Mouse (Mus musculus) heart, embryonic 11.5 days (tissue): ENCODE results near the gene Tmem270. TPM values are rescaled to one million over a fixed set of nuclear protein-coding genes. Genes with fewer than 3 reads are reported as not detected.

Experiments used
- ATAC-seq: fragments of 200-750 bp; cut with Nextera tagmentation; replicated peaks from 2 replicates; pipeline ENCODE4 v1.8.0; 2017; ENCODE audit warnings: moderate library complexity; ENCODE audit not compliant: insufficient number of reproducible peaks, low FRiP score, low TSS enrichment
- H3K27ac ChIP-seq: fragments of 300-500 bp; sonication (generic); 2 replicates; pipeline ENCODE4 v1.5.1; 2014; ENCODE audit warnings: mild to moderate bottlenecking, low read depth, low read length
- H3K27me3 ChIP-seq: fragments of 300-500 bp; sonication (generic); 2 replicates; pipeline ENCODE4 v1.6.1; 2014; ENCODE audit warnings: mild to moderate bottlenecking, low read length, mixed read lengths; ENCODE audit not compliant: control insufficient read depth, insufficient read depth
- H3K36me3 ChIP-seq: fragments of 300-500 bp; sonication (generic); 2 replicates; pipeline ENCODE4 v1.6.1; 2014; ENCODE audit warnings: mild to moderate bottlenecking, low read length, moderate library complexity, mixed read lengths; ENCODE audit not compliant: control insufficient read depth, insufficient read depth
- H3K4me1 ChIP-seq: fragments of 300-500 bp; sonication (generic); 2 replicates; pipeline ENCODE4 v1.6.1; 2014; ENCODE audit warnings: low read length; ENCODE audit not compliant: control insufficient read depth, insufficient read depth
- H3K4me2 ChIP-seq: fragments of 300-500 bp; sonication (generic); 2 replicates; pipeline ENCODE4 v1.6.1; 2014; ENCODE audit warnings: mild to moderate bottlenecking, moderate library complexity
- H3K4me3 ChIP-seq: fragments of 300-500 bp; sonication (generic); 2 replicates; pipeline ENCODE4 v1.5.1; 2014; ENCODE audit warnings: low read depth, low read length
- H3K9ac ChIP-seq: fragments of 300-500 bp; sonication (generic); 2 replicates; pipeline ENCODE4 v1.6.1; 2014; ENCODE audit warnings: mild to moderate bottlenecking, low read depth, low read length, moderate library complexity
- H3K9me3 ChIP-seq: fragments of 300-500 bp; sonication (generic); replicated peaks from 2 replicates; pipeline ENCODE4 v1.6.1; 2016; ENCODE audit warnings: low read length; ENCODE audit not compliant: control insufficient read depth
- WGBS: fragments of 180-500 bp; shearing (Covaris S2); extraction: QIAGEN DNeasy Blood & Tissue Kit; methylation state at CpG from one replicate; pipeline ENCODE4 v1.1.7; 2014; ENCODE audit not compliant: insufficient replicate concordance; 5-methylcytosine and 5-hydroxymethylcytosine counted together
- polyA plus RNA-seq: library from polyadenylated mRNA; unstranded; fragments of >200 nt; fragmentation: Nextera tagmentation; extraction: Ambion mirVana; gene quantifications from 2 replicates; pipeline ENCODE4 v1.2.1, GENCODE M21; 2014

Tmem270 gene
- polyA plus RNA-seq, 1 experiment from 2014 or later = not detected

- H3K4me2 ChIP-seq = peak overlapping the region; percentile 93; the same call in 1 of the 2 replicates
Measured at GRCm38 (mm10) chr5:134933281-134933680, 26.7 kb upstream of the Tmem270 start.

GRCm38 (mm10) chr5:134932903-134933276, 26.4 kb upstream of the Tmem270 start:
- H3K27ac ChIP-seq = no peak overlapping the region
- no peaks in the 10 kb centered on the region for H3K27me3 ChIP-seq
- H3K4me2 ChIP-seq = peak overlapping the region; percentile 93
- peak overlapping the region; percentile 64 for H3K4me3 ChIP-seq
- H3K4me1 ChIP-seq = no peaks in the 10 kb centered on the region; the same call in 1 of the 2 replicates
- H3K9ac ChIP-seq = peak overlapping the region; percentile 74
- H3K36me3 ChIP-seq = no peaks in the 10 kb centered on the region; the same call in 1 of the 2 replicates
- ATAC-seq = peak; percentile 29; the same call in 1 of the 2 replicates
- WGBS = 40% methylated on average over 9 of the region's 9 CpGs
- H3K9me3 ChIP-seq = no peaks in the 10 kb centered on the region

More at GRCm38 (mm10) chr5:134933281-134933680, 26.7 kb upstream of the Tmem270 start:
- 85% methylated on average over 8 of the region's 8 CpGs for WGBS
- 0 out of 2 replicates have a peak overlapping the region, but pooled peaks have one; percentile 16 for H3K9ac ChIP-seq
- no peaks in the 10 kb centered on the region for H3K27me3 ChIP-seq
- H3K9me3 ChIP-seq = no peaks in the 10 kb centered on the region
- no peak overlapping the region for H3K27ac ChIP-seq
- H3K36me3 ChIP-seq = no peaks in the 10 kb centered on the region; the same call in 1 of the 2 replicates
- H3K4me3 ChIP-seq = peak overlapping the region; percentile 64; the same call in 1 of the 2 replicates
- ATAC-seq = no peak
- no peaks in the 10 kb centered on the region; the same call in 1 of the 2 replicates for H3K4me1 ChIP-seq

GRCm38 (mm10) chr5:134932179-134932902, 25.8 kb upstream of the Tmem270 start, which contains the start of gene Mettl27:
Gene Mettl27, plus strand, starts transcription at chr5:134932368.
- Histone ChIP-seq H3K4me2 (peak within 1 kb of the TSS; percentile 93), H3K4me3 (peak within 1 kb of the TSS; percentile 64), H3K4me1 (no peaks in the 10 kb centered on the region; the same call in 1 of the 2 replicates), H3K9ac (peak within 1 kb of the TSS; percentile 74), H3K9me3 (no peaks in the 10 kb centered on the region), H3K27ac (peak within 1 kb of the TSS; percentile 65), H3K27me3 (no peaks in the 10 kb centered on the region), H3K36me3 (no peaks in the 10 kb centered on the region; the same call in 1 of the 2 replicates)
- peak; percentile 92 for ATAC-seq
- WGBS = under 1% methylated on average over 41 of the region's 41 CpGs

DNA sequence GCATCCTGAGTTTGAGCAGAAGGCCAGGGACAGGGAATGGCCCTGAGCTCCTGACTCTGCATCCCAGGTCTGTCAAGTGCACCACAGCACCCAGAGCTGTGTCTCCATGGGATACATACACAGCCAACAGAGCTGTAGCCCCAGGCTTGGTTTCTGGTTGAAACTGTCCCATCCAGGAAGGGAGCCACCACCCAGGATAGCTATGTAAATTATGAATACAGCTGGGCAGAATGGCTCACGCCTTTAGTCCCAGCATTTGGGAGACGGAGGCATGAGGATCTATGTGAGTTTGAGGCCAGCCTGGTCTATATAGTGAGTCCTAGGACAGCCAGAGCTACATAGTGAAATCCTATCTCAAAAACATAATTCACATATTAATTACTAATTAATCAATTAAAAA, 23.5 kb upstream of the Tmem270 start:
- no peaks in the 10 kb centered on the region; the same call in 1 of the 2 replicates for H3K4me1 ChIP-seq
- 85% methylated on average over 2 of the region's 2 CpGs for WGBS
- H3K36me3 ChIP-seq = no peaks in the 10 kb centered on the region; the same call in 1 of the 2 replicates
- no peaks in the 10 kb centered on the region for H3K9me3 ChIP-seq
- no peak overlapping the region for H3K4me2 ChIP-seq
- ATAC-seq = no peak
- H3K27ac ChIP-seq = no peak overlapping the region
- H3K9ac ChIP-seq = no peak overlapping the region
- no peak overlapping the region for H3K4me3 ChIP-seq
- H3K27me3 ChIP-seq = no peaks in the 10 kb centered on the region

DNA sequence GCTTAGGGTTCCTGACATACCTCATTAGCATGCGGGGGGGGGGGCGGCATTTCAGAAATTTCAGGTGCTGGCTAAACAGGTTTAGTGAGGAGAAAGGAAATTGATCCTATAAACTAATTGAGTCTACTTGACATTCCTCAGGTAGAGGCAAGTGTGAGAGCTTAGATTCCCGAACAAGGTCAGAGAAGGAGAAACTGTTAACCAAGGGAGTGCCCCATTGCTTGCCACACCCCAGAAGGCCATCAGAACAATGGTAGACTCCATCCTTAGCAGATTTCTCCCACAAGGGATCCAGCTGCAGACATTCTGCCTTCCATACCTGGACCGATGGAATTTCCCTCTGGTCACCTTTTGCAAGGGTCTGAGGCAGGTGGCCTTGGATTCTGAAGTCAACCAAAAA, 20.2 kb upstream of the Tmem270 start:
- WGBS = 60% methylated on average over 4 of the region's 4 CpGs
- no peak overlapping the region for H3K4me3 ChIP-seq
- H3K9ac ChIP-seq = no peak overlapping the region

GRCm38 (mm10) chr5:134923141-134923540, 16.6 kb upstream of the Tmem270 start:
- no peaks in the 10 kb centered on the region for H3K9me3 ChIP-seq
- no peak overlapping the region for H3K4me3 ChIP-seq
- H3K9ac ChIP-seq = no peak overlapping the region
- no peaks in the 10 kb centered on the region for H3K4me1 ChIP-seq
- no peaks in the 10 kb centered on the region for H3K27me3 ChIP-seq
- no peak for ATAC-seq
- no peak overlapping the region for H3K4me2 ChIP-seq
- no peak overlapping the region for H3K27ac ChIP-seq
- WGBS = 60% methylated on average over 6 of the region's 6 CpGs
- H3K36me3 ChIP-seq = no peaks in the 10 kb centered on the region

More for the DNA sequence above, 20.2 kb upstream of the Tmem270 start:
- Histone ChIP-seq H3K4me1 (no peaks in the 10 kb centered on the region), H3K4me2 (no peak overlapping the region), H3K27me3 (no peaks in the 10 kb centered on the region), H3K27ac (no peak overlapping the region), H3K36me3 (no peaks in the 10 kb centered on the region), H3K9me3 (no peaks in the 10 kb centered on the region)
- ATAC-seq = no peak

DNA sequence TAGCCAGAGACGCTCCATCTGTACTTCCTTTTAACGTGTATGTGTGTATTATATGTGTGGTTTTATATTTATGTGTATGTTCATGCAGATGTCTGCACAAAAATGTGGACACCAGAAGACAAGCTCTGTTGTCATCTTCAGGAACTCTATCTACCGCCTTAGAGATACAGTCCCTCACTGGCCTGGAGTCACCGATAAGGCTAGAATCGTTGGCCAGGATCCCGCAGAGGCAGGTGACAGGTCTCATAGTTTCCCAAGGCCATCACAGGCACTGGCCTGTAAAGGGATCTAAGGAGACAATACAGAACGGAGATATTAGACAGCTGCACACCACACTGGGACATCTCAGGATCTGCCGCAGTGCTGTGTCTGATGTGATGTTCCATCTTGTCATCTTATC, 14.6 kb upstream of the Tmem270 start:
- no peak overlapping the region for H3K4me3 ChIP-seq
- no peak overlapping the region for H3K27ac ChIP-seq
- no peak overlapping the region for H3K9ac ChIP-seq
- no peaks in the 10 kb centered on the region for H3K36me3 ChIP-seq
- no peaks in the 10 kb centered on the region for H3K27me3 ChIP-seq
- no peaks in the 10 kb centered on the region for H3K4me1 ChIP-seq
- H3K4me2 ChIP-seq = no peak overlapping the region
- no peak for ATAC-seq
- 80% methylated on average over 8 of the region's 8 CpGs for WGBS
- no peaks in the 10 kb centered on the region; the same call in 1 of the 2 replicates for H3K9me3 ChIP-seq

- Histone ChIP-seq H3K9me3 (no peaks in the 10 kb centered on the region; the same call in 1 of the 2 replicates), H3K36me3 (no peaks in the 10 kb centered on the region), H3K4me3 (no peak overlapping the region), H3K27ac (no peak overlapping the region), H3K4me2 (no peak overlapping the region), H3K4me1 (no peaks in the 10 kb centered on the region), H3K27me3 (no peaks in the 10 kb centered on the region), H3K9ac (no peak overlapping the region)
- no peak for ATAC-seq
- WGBS = 71% methylated on average over 6 of the region's 6 CpGs
Measured at GRCm38 (mm10) chr5:134920106-134920687, 13.7 kb upstream of the Tmem270 start.
